Mouse (Mus musculus) stomach, postnatal 0 days (tissue): ENCODE data around the gene Gm3409.
"Not testable (repeated sequence)": the region's sequence is repeated elsewhere in the genome, so short reads cannot be mapped to it uniquely, and the experiment has no call there.

ENCODE experiments used
- CTCF ChIP-seq: IDR thresholded peaks from 2 replicates; pipeline ENCODE4 v1.5.1; 2016; ENCODE audit warnings: antibody characterized with exemption, low read depth, mild to moderate bottlenecking, moderate library complexity
- EP300 ChIP-seq: optimal IDR thresholded peaks from 2 replicates; pipeline ENCODE3; 2016; ENCODE audit warnings: antibody characterized with exemption

DNA sequence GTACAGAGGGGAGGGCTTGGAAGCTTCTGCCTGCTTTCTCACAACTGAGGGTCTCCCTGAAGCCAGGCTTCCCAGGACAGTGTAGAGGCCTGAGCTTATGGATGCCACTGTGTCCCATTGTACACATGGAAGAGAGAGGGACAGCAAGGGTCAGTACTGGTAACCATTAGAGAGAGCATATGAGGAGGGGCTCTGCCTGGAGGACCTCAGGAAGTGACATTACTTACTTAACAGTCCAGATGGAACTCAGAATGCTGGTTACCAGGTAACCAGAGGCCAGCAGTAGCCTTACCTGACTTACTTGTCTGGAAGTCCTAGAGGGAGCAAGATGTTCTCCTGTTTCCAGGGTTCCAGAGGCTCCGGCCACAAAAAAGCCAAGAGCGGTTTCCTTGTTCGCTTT lies 11.9 kb upstream of the Gm3409 start, which contains the start of gene Gm3404:
- TF ChIP-seq CTCF, EP300: not testable (repeated sequence)
